Mouse (Mus musculus): Measurements from ENCODE around the gene Iqschfp.

DNA sequence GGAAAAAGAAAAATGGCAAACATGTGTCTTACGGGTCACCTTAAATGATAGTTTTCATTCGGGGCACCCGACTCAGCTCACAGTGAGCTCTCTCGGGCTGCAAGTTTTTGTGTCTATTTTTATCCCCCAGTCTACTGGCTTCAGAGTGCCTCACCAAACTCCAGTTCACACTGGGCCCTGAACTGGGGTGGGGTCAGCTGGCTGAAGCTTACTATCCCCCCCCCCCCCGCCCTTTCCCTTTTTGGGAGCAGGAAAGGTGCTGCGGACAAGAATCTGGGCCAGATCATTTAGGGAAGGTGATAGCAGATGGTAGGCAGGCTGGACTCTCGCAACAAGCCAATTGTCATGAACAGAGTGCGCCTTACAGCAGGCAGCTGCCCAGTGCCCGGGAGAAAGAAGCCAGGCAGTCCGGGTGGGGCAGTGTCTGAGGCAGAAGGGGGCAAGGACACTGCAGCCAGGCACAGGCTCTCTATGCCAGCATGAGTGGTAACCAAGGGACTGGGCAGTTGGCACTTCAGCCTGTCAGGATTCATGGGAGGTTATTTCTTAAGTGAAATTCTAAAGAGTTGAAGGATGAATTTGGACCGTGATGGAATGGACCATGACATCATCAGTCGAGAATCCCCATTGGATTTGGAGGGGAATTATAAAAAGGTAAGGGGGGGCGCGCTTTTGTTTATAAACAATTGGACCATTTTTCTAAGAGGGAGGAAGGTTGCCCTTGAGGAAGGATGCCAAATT is 691.9 kb downstream of the Iqschfp start:
- TF ChIP-seq CTCF (IDR thresholded peaks at IDR 0.05; ENCODE audit: control insufficient read depth, insufficient read depth, insufficient replicate concordance, low read depth, low read length) (no peak), POLR2A (IDR thresholded peaks at IDR 0.05; ENCODE audit: control insufficient read depth, low read depth, low read length) (no peak)
